Mouse (Mus musculus) CH12.LX (cell line): ENCODE measurements around the gene Tle2.

ENCODE experiments used
- CHD2 ChIP-seq: IDR thresholded peaks from 2 replicates; pipeline ENCODE4 v1.6.1; 2011; ENCODE audit warnings: low read length, improper control_type of control experiment
- CTCF ChIP-seq, 2 experiments: IDR thresholded peaks in 1 of 2; conservative IDR thresholded peaks in 1 of 2; 2 replicates each; pipeline ENCODE4 v1.5.1; 2011 to 2012; ENCODE audit warnings: low read depth in 2 of 2, low read length in 2 of 2, improper control_type of control experiment in 1 of 2, inconsistent platforms in 1 of 2, mild to moderate bottlenecking in 1 of 2, moderate library complexity in 1 of 2
- E2F4 ChIP-seq: IDR thresholded peaks from 2 replicates; pipeline ENCODE4 v1.6.1; 2011; ENCODE audit warnings: low read depth, low read length, improper control_type of control experiment; ENCODE audit not compliant: insufficient replicate concordance
- ELF1 ChIP-seq: IDR thresholded peaks from 2 replicates; pipeline ENCODE4 v1.6.1; 2014; ENCODE audit warnings: low read depth, mild to moderate bottlenecking, inconsistent platforms, low read length, improper control_type of control experiment
- HCFC1 ChIP-seq: IDR thresholded peaks from 2 replicates; pipeline ENCODE4 v1.6.1; 2012; ENCODE audit warnings: low read depth, mild to moderate bottlenecking, inconsistent platforms, low read length, improper control_type of control experiment
- PAX5 ChIP-seq: IDR thresholded peaks from 2 replicates; pipeline ENCODE4 v1.6.1; 2012; ENCODE audit warnings: low read length, inconsistent platforms, mixed read lengths
- POLR2A ChIP-seq: IDR thresholded peaks from 2 replicates; pipeline ENCODE4 v1.6.1; 2011; ENCODE audit warnings: low read depth, mild to moderate bottlenecking, improper control_type of control experiment, low read length
- RAD21 ChIP-seq: IDR thresholded peaks from 2 replicates; pipeline ENCODE4 v1.6.1; 2011; ENCODE audit warnings: low read depth, mild to moderate bottlenecking, low read length, improper control_type of control experiment, moderate library complexity
- TBP ChIP-seq: conservative IDR thresholded peaks from 2 replicates; pipeline ENCODE4 v1.6.1; 2011; ENCODE audit warnings: low read depth, low read length, improper control_type of control experiment
- UBTF ChIP-seq: IDR thresholded peaks from 2 replicates; pipeline ENCODE4 v1.6.1; 2012; ENCODE audit warnings: low read depth, mild to moderate bottlenecking, inconsistent platforms, low read length, improper control_type of control experiment, moderate library complexity

- TF ChIP-seq UBTF (no peak), POLR2A (no peak), HCFC1 (no peak), E2F4 (no peak), TBP (no peak), ELF1 (no peak), PAX5 (no peak), RAD21 (no peak), CTCF (conservative IDR thresholded peaks at IDR 0.05 in 1 of 2, IDR thresholded peaks at IDR 0.05 in 1 of 2; ENCODE audit: low read depth in 2 of 2, low read length in 2 of 2) (no peak), CHD2 (peak; percentile 79)
Measured at GRCm38 (mm10) chr10:81571501-81571876, 2.9 kb upstream of the Tle2 start.
